Comparison of ENCODE assay signal across 8 mouse cellular contexts in genomic region chr8:88567314-88568121, GRCm38 (mm10). TPM values are rescaled to one million over a fixed set of nuclear protein-coding genes. Genes with fewer than 3 reads are reported as not detected.
DNase-seq lines count a peak whose midpoint lies in the region; ATAC-seq lines count a peak whose summit lies in the region.

No protein-coding gene starts in this region.

- no peak overlapping the region for H3K9ac ChIP-seq in neural tube, embryonic 11.5 days (ENCODE audit: low read length)
- no peak overlapping the region for H3K9ac ChIP-seq in neural tube, embryonic 15.5 days (replicated peaks)

- peaks cover 16% of the 10 kb centered on the region for H3K4me1 ChIP-seq in neural tube, embryonic 11.5 days (ENCODE audit: control insufficient read depth, insufficient read depth, low read length)
- H3K4me1 ChIP-seq in neural tube, embryonic 15.5 days, result peaks cover 67% of the 10 kb centered on the region

- ATAC-seq in neural tube, embryonic 11.5 days (ENCODE audit: insufficient read depth, low FRiP score, low TSS enrichment), result no peak
- ATAC-seq in neural tube, embryonic 15.5 days (ENCODE audit: low FRiP score), result no peak
- ATAC-seq in neutrophil, adult 5-6 weeks (ENCODE audit: extremely low read depth, insufficient number of reproducible peaks, low FRiP score, poor library complexity, severe bottlenecking), result peak; percentile 37; the same call in 1 of the 2 replicates

- 64% methylated on average over 13 of the region's 13 CpGs for WGBS in neural tube, embryonic 11.5 days
- WGBS in neural tube, embryonic 15.5 days, result 59% methylated on average over 13 of the region's 13 CpGs

- no peak overlapping the region for H3K4me3 ChIP-seq in neural tube, embryonic 11.5 days (ENCODE audit: low read depth, low read length)
- H3K4me3 ChIP-seq in neural tube, embryonic 15.5 days (replicated peaks), result no peak overlapping the region

- H3K4me2 ChIP-seq in neural tube, embryonic 11.5 days (ENCODE audit: low read depth), result no peak overlapping the region
- no peak overlapping the region for H3K4me2 ChIP-seq in neural tube, embryonic 15.5 days

- H3K36me3 ChIP-seq in neural tube, embryonic 11.5 days (ENCODE audit: control insufficient read depth, insufficient read depth, low read length), result no peaks in the 10 kb centered on the region
- H3K36me3 ChIP-seq in neural tube, embryonic 15.5 days, result no peaks in the 10 kb centered on the region

- H3K27me3 ChIP-seq in neural tube, embryonic 11.5 days (ENCODE audit: control insufficient read depth, insufficient read depth, low read length), result no peaks in the 10 kb centered on the region
- H3K27me3 ChIP-seq in neural tube, embryonic 15.5 days (replicated peaks), result no peaks in the 10 kb centered on the region

- no peaks in the 10 kb centered on the region for H3K9me3 ChIP-seq in neural tube, embryonic 11.5 days (ENCODE audit: control insufficient read depth, low read length)
- no peaks in the 10 kb centered on the region for H3K9me3 ChIP-seq in neural tube, embryonic 15.5 days (replicated peaks)

- DNase-seq in embryo, embryonic 10.5 days (ENCODE audit: low spot score), result peak; percentile 57
- DNase-seq in embryo, embryonic 10 days (ENCODE audit: low spot score), result no peak
- DNase-seq in neural tube, embryonic 11.5 days (ENCODE audit: low spot score), result peak; percentile 40
- peak; percentile 37 to 48 for DNase-seq in frontal cortex, postnatal 25 days (ENCODE audit: low spot score in 2 of 2)
- DNase-seq in left cerebral cortex, adult 8-10 months (ENCODE audit: low spot score in 2 of 2), result peak; percentile 39 to 56
- no peak for DNase-seq in c-Kit-positive CD71-positive TER-119-positive erythroid progenitor cells, embryonic 14.5 days (ENCODE audit: low spot score)

- H3K27ac ChIP-seq in neural tube, embryonic 11.5 days (ENCODE audit: low read depth, low read length), result no peak overlapping the region
- H3K27ac ChIP-seq in neural tube, embryonic 15.5 days (replicated peaks), result no peak overlapping the region

RNA-seq across cellular contexts. Expression of gene Nkd1, which starts 46.4 kb away (rescaled TPM):
- polyA plus RNA-seq in neural tube, embryonic 11.5 days (2014; fragmentation: Nextera tagmentation; extraction: Ambion mirVana), result 64.7 and 68.7 TPM in 2 replicates
- 39.5 and 40.2 TPM in 2 replicates for polyA plus RNA-seq in neural tube, embryonic 15.5 days (2015; fragmentation: Nextera tagmentation; extraction: Ambion mirVana)
- 10 to 100 TPM; 11.1 to 15.6 (median 14.6) TPM for total RNA-seq in left cerebral cortex, adult 8-10 months (2022)
- total RNA-seq in neutrophil, adult 5-6 weeks (2017), result not detected in 2 replicates

Comparison
In these comparisons a context has a peak if more than half of its experiments do, and no peak if none do; other contexts are left out.
1. DNase-seq: peak in embryo, embryonic 10.5 days (single experiment), neural tube, embryonic 11.5 days (single experiment), frontal cortex, postnatal 25 days (2 of 2) and left cerebral cortex, adult 8-10 months (2 of 2); none in embryo, embryonic 10 days (single experiment) and c-Kit-positive CD71-positive TER-119-positive erythroid progenitor cells, embryonic 14.5 days (single experiment).
2. RNA of gene Nkd1, which starts 46.4 kb away (total RNA-seq): 11.1 to 15.6 TPM in left cerebral cortex, adult 8-10 months; not detected in neutrophil, adult 5-6 weeks; every median in the first group is over 10 times any median in the second.